Mouse (Mus musculus) embryonic facial prominence, embryonic 15.5 days (tissue): ENCODE data around the gene Rac2. TPM values are rescaled to one million over a fixed set of nuclear protein-coding genes. Genes with fewer than 3 reads are reported as not detected.

Experiments used
- ATAC-seq: fragments of 200-750 bp; cut with Nextera tagmentation; 2 replicates; pipeline ENCODE4 v1.8.0; 2017; ENCODE audit warnings: low read depth, moderate TSS enrichment; ENCODE audit not compliant: insufficient number of reproducible peaks, low FRiP score, low TSS enrichment
- H3K27ac ChIP-seq: fragments of 300-500 bp; sonication (generic); replicated peaks from 2 replicates; pipeline ENCODE4 v1.5.1; 2015; ENCODE audit warnings: mild to moderate bottlenecking, inconsistent platforms
- H3K27me3 ChIP-seq: fragments of 300-500 bp; sonication (generic); 2 replicates; pipeline ENCODE4 v1.6.1; 2015; ENCODE audit warnings: inconsistent platforms
- H3K36me3 ChIP-seq: fragments of 300-500 bp; sonication (generic); 2 replicates; pipeline ENCODE4 v1.6.1; 2015; ENCODE audit warnings: mild to moderate bottlenecking, inconsistent platforms
- H3K4me1 ChIP-seq: fragments of 300-500 bp; sonication (generic); 2 replicates; pipeline ENCODE4 v1.6.1; 2015; ENCODE audit warnings: inconsistent platforms
- H3K4me2 ChIP-seq: fragments of 300-500 bp; sonication (generic); replicated peaks from 2 replicates; pipeline ENCODE4 v1.6.1; 2015; ENCODE audit warnings: mild to moderate bottlenecking, inconsistent platforms
- H3K4me3 ChIP-seq: fragments of 300-500 bp; sonication (generic); replicated peaks from 2 replicates; pipeline ENCODE4 v1.5.1; 2015; ENCODE audit warnings: mild to moderate bottlenecking, inconsistent platforms
- H3K9ac ChIP-seq: fragments of 300-500 bp; sonication (generic); 2 replicates; pipeline ENCODE4 v1.6.1; 2015; ENCODE audit warnings: inconsistent platforms
- H3K9me3 ChIP-seq: fragments of 300-500 bp; sonication (generic); replicated peaks from 2 replicates; pipeline ENCODE4 v1.6.1; 2016; ENCODE audit warnings: inconsistent platforms
- WGBS: fragments of 180-500 bp; shearing (Covaris S2); methylation state at CpG from one replicate; pipeline ENCODE4 v1.1.7; 2015; 5-methylcytosine and 5-hydroxymethylcytosine counted together
- polyA plus RNA-seq: library from polyadenylated mRNA; unstranded; fragments of >200 nt; fragmentation: Nextera tagmentation; extraction: Ambion mirVana; gene quantifications from 2 replicates; pipeline ENCODE4 v1.2.1, GENCODE M21; 2015

Rac2 gene
- polyA plus RNA-seq, 1 experiment from 2014 or later, result 34.6 TPM

DNA sequence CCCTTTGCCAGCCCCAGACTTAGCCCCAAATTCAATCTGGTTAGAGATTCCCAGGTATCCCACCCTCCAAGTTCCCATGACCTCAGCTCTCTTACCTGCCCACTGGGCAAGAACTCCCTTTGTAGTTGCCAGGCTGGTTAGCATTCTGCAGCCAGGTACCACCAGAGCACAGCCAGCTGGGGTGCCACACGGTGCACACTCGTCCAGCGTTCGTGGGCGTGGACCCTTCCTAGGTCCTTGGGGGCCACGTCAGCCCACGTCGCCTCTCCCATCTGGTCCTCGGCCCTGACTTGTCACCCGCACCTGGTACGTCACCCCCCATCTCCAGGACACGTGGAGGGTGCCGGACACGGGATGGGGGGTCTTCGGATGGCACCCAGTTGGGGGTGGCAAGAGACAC is 28.5 kb downstream of the Rac2 start:
- no peak for ATAC-seq
- no peak overlapping the region for H3K4me3 ChIP-seq
- no peak overlapping the region for H3K27ac ChIP-seq
- WGBS, result 74% methylated on average over 15 of the region's 15 CpGs
- no peak overlapping the region for H3K4me2 ChIP-seq
- H3K4me1 ChIP-seq, result peaks cover 15% of the 10 kb centered on the region; the same call in 1 of the 2 replicates
- no peak overlapping the region for H3K9ac ChIP-seq
- H3K36me3 ChIP-seq, result no peaks in the 10 kb centered on the region
- H3K9me3 ChIP-seq, result no peaks in the 10 kb centered on the region
- H3K27me3 ChIP-seq, result peaks cover 20% of the 10 kb centered on the region; the same call in 1 of the 2 replicates

DNA sequence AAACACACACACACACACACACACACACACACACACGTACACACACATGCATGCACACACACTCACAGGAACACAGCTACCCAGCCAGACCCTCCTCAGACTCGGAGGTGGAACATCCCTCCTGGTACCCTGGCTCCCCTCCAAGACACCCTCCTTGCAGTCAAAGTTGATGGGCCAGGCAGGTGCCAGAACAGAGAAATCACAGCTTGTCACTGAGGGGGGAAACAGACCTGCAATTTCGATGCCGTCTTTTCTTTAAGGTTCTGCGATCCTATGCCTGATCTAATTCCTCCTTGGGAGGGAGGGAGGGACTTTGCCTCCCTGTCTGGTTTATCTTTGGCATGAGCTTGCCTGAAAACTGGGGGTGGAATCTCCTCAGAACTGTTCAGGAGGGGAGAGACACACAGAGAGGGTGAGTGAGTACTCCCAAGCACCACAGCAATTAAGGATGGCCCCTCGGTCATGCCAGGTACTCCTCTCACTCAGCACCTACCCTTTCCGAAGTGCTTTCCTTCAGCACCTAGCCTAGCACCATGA is 29.7 kb downstream of the Rac2 start:
- no peak overlapping the region for H3K4me2 ChIP-seq
- 48% methylated on average over 7 of the region's 7 CpGs for WGBS

GRCm38 (mm10) chr15:78542098-78542766 is 30.4 kb downstream of the Rac2 start:
- no peaks in the 10 kb centered on the region for H3K36me3 ChIP-seq
- H3K4me3 ChIP-seq, result no peak overlapping the region
- no peak overlapping the region for H3K9ac ChIP-seq
- H3K27me3 ChIP-seq, result peaks cover 20% of the 10 kb centered on the region; the same call in 1 of the 2 replicates
- no peaks in the 10 kb centered on the region for H3K9me3 ChIP-seq
- WGBS, result 76% methylated on average over 3 of the region's 3 CpGs
- peaks cover 15% of the 10 kb centered on the region; the same call in 1 of the 2 replicates for H3K4me1 ChIP-seq
- no peak overlapping the region for H3K27ac ChIP-seq
- no peak overlapping the region for H3K4me2 ChIP-seq
- ATAC-seq, result no peak

More for the DNA sequence above, 29.7 kb downstream of the Rac2 start:
- Histone ChIP-seq H3K36me3 (no peaks in the 10 kb centered on the region), H3K27ac (no peak overlapping the region), H3K4me1 (peaks cover 15% of the 10 kb centered on the region; the same call in 1 of the 2 replicates), H3K27me3 (peaks cover 20% of the 10 kb centered on the region; the same call in 1 of the 2 replicates), H3K9ac (no peak overlapping the region), H3K9me3 (no peaks in the 10 kb centered on the region), H3K4me3 (no peak overlapping the region)
- no peak for ATAC-seq

GRCm38 (mm10) chr15:78541606-78542005 is 31.0 kb downstream of the Rac2 start:
- no peak overlapping the region for H3K9ac ChIP-seq
- peaks cover 15% of the 10 kb centered on the region; the same call in 1 of the 2 replicates for H3K4me1 ChIP-seq
- H3K9me3 ChIP-seq, result no peaks in the 10 kb centered on the region
- no peak overlapping the region for H3K4me3 ChIP-seq
- no peak overlapping the region for H3K4me2 ChIP-seq
- no peak overlapping the region for H3K27ac ChIP-seq
- peaks cover 20% of the 10 kb centered on the region; the same call in 1 of the 2 replicates for H3K27me3 ChIP-seq
- WGBS, result 48% methylated on average over 3 of the region's 3 CpGs
- H3K36me3 ChIP-seq, result no peaks in the 10 kb centered on the region
- no peak for ATAC-seq

DNA sequence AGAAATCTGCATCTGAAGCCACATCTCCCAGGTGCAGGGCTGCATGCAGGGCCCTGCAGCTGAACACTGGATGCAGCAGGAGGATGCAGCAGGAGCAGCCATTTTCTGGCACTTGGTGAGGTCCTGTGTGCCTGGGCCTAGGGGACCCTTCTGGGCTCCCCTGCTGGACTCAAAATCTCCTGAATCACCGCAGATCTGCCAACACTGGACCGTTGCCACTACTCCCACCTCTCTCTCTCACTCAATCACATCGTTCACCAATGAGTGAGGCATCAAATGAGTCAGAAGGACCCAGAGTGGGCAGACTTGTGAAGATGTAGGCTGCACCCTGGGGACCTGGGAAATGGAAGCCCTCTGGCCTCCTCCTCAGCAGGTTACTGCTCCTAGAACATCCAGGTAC is 31.5 kb downstream of the Rac2 start:
- no peak overlapping the region for H3K4me3 ChIP-seq
- H3K4me2 ChIP-seq, result no peak overlapping the region
- WGBS, result 80% methylated on average over 3 of the region's 3 CpGs
- no peak overlapping the region for H3K27ac ChIP-seq
- H3K9me3 ChIP-seq, result no peaks in the 10 kb centered on the region
- H3K9ac ChIP-seq, result no peak overlapping the region
- peaks cover 15% of the 10 kb centered on the region; the same call in 1 of the 2 replicates for H3K4me1 ChIP-seq
- no peaks in the 10 kb centered on the region for H3K36me3 ChIP-seq
- no peak for ATAC-seq
- H3K27me3 ChIP-seq, result peaks cover 20% of the 10 kb centered on the region; the same call in 1 of the 2 replicates

DNA sequence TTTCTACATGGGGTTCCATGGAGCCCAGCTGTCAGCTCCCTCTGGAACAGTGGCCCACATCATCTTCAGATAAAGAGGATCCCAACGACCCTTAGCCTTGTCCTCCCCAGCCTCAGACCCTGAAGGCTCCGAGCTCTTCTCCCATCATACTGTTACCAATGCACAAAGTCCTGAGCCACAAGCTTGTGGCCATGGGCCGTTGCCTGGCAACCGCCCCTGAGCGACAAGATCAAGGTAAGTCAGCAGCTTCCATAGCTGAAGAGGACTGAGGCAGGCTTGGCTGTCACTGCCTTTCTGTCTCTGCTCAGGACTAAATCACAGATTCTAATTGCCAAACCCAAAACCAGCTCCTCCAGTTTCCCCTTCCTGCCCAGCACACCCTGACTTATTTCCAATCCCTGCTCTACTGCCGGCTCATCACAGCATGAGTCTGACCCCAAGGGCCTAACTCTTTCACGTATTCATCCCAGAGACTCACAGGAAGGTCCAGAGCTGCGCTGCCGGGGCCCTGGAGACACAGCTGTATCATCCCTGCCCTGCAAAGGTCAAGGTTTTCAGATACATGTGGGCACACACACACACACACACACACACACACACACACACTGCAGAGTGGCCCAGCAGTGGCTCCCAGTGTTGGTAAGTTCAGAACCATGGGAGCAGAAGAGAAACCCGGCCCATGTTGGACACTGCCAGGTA is 36.7 kb downstream of the Rac2 start:
- no peaks in the 10 kb centered on the region for H3K9me3 ChIP-seq
- 0 out of 2 replicates have a peak overlapping the region, but pooled peaks have one; percentile 22 for H3K27ac ChIP-seq
- no peaks in the 10 kb centered on the region for H3K27me3 ChIP-seq
- no peak for ATAC-seq
- H3K36me3 ChIP-seq, result no peaks in the 10 kb centered on the region
- no peak overlapping the region for H3K4me3 ChIP-seq
- H3K4me1 ChIP-seq, result peaks cover 11% of the 10 kb centered on the region
- H3K4me2 ChIP-seq, result no peak overlapping the region
- WGBS, result 45% methylated on average over 10 of the region's 10 CpGs
- H3K9ac ChIP-seq, result no peak overlapping the region

DNA sequence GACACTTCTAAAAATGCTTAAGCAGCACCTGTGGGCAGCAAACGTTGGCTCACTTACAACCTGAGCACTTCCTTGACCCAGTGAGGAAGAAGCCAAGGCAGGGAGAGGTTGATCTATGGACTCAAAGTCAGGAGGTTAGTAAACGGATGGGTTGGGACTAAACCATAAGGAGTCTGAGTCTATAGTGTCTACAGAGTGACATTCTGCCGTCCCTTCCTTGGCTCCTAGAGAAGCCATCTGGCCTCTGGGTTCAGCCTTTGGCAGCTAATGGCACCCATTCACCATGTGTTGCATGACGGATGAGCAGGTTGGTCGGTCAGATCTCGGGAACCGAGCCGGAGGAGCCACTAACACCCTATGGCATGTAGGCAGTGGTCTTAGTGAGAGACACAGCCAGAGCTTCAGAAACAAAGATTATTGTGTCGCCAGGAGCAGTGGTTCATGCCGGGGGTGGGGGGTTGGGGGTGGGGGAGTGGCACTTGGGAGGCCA is 39.2 kb downstream of the Rac2 start:
- H3K27me3 ChIP-seq, result no peaks in the 10 kb centered on the region
- ATAC-seq, result no peak
- H3K4me2 ChIP-seq, result no peak overlapping the region
- H3K4me1 ChIP-seq, result peaks cover 36% of the 10 kb centered on the region
- no peak overlapping the region for H3K27ac ChIP-seq
- WGBS, result 82% methylated on average over 10 of the region's 10 CpGs
- no peak overlapping the region for H3K9ac ChIP-seq
- H3K9me3 ChIP-seq, result no peaks in the 10 kb centered on the region
- H3K36me3 ChIP-seq, result no peaks in the 10 kb centered on the region
- H3K4me3 ChIP-seq, result no peak overlapping the region

- no peaks in the 10 kb centered on the region for H3K9me3 ChIP-seq
- no peak overlapping the region for H3K4me3 ChIP-seq
- H3K4me1 ChIP-seq, result peaks cover 42% of the 10 kb centered on the region
- H3K36me3 ChIP-seq, result no peaks in the 10 kb centered on the region
- no peak overlapping the region for H3K4me2 ChIP-seq
- no peak for ATAC-seq
- 0 out of 2 replicates have a peak overlapping the region, but pooled peaks have one; percentile 29 for H3K27ac ChIP-seq
- H3K27me3 ChIP-seq, result no peaks in the 10 kb centered on the region
- WGBS, result 69% methylated on average over 10 of the region's 10 CpGs
- H3K9ac ChIP-seq, result no peak overlapping the region
Observed at GRCm38 (mm10) chr15:78532566-78533345, 39.8 kb downstream of the Rac2 start.

- H3K4me2 ChIP-seq, result peak overlapping the region; percentile 48
- H3K4me3 ChIP-seq, result peak overlapping the region; percentile 31
- no peaks in the 10 kb centered on the region for H3K27me3 ChIP-seq
- H3K36me3 ChIP-seq, result no peaks in the 10 kb centered on the region
- peak overlapping the region; percentile 10; the same call in 1 of the 2 replicates for H3K9ac ChIP-seq
- H3K27ac ChIP-seq, result peak overlapping the region; percentile 85
- H3K9me3 ChIP-seq, result no peaks in the 10 kb centered on the region
- peaks cover 45% of the 10 kb centered on the region for H3K4me1 ChIP-seq
- WGBS, result under 1% methylated on average over 25 of the region's 25 CpGs
- ATAC-seq, result peak; percentile 88
Observed at GRCm38 (mm10) chr15:78531901-78532469, 40.6 kb downstream of the Rac2 start.

- 68% methylated on average over 4 of the region's 4 CpGs for WGBS
- Histone ChIP-seq H3K9me3 (no peaks in the 10 kb centered on the region), H3K4me1 (peaks cover 45% of the 10 kb centered on the region), H3K4me2 (peak overlapping the region; percentile 48), H3K36me3 (no peaks in the 10 kb centered on the region), H3K4me3 (peak overlapping the region; percentile 31; the same call in 1 of the 2 replicates), H3K27ac (peak overlapping the region; percentile 85), H3K27me3 (no peaks in the 10 kb centered on the region), H3K9ac (no peak overlapping the region; the same call in 1 of the 2 replicates)
- ATAC-seq, result no peak
Observed at GRCm38 (mm10) chr15:78531451-78531720, 41.2 kb downstream of the Rac2 start.
